Mouse (Mus musculus): Measurements from ENCODE around the gene Znrf4.

The Znrf4 gene

DNA sequence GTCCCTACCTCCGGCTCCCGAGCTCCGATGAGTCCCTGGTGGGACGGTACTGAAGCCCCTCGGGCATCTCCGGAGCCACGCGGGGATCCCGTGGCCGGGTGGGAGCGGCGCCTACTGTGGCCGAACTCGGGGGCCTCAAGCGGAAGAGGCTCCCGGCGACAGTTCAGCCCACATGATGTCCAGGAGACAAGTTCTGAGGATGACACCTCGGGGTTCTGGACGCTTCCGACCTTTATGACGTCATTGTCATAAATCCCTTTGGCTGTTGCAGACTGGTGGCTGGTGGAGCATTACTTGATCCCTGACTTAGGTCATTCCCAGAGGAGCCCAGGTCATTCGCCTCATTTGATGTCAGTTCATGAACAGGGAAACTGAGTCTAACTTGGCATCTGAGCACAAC is at the start of gene Znrf4:
Znrf4 (minus strand) TSS at position 122 of the 400 bp plus-strand sequence.
- DNase-seq (ENCODE audit: low read depth, low spot score), result no peak

DNA sequence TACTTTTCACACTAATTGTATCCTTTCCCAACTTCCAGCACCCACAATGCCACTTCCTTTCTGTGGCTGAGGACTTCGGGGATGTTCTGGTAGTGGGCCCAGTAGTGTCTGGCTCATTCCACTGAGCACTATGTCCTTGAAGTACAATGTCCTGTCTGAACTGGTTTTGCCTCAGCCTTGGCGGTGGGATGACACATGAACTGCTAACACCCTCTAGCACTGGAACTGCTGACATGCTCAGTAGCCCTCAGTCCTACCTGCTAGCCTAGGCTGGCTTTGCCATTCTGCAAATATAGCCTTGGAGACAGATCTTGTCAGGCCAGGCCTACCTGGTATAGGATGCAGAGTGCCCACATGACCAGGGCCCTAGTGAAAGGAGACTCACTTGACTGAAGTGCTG is 49.6 kb upstream of the Znrf4 start:
- no peak for DNase-seq (ENCODE audit: low read depth, low spot score)

- DNase-seq (ENCODE audit: low read depth, low spot score), result no peak
Observed at GRCm38 (mm10) chr17:56560131-56560530, 47.9 kb upstream of the Znrf4 start.

- no peak for DNase-seq (ENCODE audit: low read depth, low spot score)
Observed at GRCm38 (mm10) chr17:56559386-56559785, 47.2 kb upstream of the Znrf4 start.

GRCm38 (mm10) chr17:56558448-56558847 is 46.2 kb upstream of the Znrf4 start:
- peak; percentile 63 for DNase-seq (ENCODE audit: low read depth, low spot score)

DNA sequence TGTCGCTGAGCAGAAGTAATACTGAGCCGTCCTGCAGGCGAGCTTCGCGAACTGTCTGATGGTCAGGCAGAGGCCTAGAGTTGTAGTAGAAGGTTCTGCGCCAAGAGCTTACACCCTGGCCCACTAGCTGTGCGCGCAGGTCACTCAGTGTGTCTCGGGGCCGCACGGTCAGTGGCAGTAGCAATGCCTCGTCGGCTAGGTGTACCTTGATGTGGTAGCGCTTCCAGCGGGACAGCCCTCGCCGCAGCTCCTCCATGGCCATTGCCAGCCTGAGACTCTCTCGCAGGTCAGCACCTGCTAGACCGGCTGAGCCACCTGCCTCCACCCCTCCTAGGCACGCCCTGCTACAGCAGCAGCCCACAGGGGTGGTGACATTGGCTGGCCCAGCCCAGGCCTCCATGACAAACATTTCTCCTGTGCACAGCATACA is 41.9 kb upstream of the Znrf4 start, which contains the start of gene Gm20219:
Gm20219 (minus strand) TSS at position 266 of the 430 bp plus-strand sequence.
- no peak for DNase-seq (ENCODE audit: low read depth, low spot score)

DNA sequence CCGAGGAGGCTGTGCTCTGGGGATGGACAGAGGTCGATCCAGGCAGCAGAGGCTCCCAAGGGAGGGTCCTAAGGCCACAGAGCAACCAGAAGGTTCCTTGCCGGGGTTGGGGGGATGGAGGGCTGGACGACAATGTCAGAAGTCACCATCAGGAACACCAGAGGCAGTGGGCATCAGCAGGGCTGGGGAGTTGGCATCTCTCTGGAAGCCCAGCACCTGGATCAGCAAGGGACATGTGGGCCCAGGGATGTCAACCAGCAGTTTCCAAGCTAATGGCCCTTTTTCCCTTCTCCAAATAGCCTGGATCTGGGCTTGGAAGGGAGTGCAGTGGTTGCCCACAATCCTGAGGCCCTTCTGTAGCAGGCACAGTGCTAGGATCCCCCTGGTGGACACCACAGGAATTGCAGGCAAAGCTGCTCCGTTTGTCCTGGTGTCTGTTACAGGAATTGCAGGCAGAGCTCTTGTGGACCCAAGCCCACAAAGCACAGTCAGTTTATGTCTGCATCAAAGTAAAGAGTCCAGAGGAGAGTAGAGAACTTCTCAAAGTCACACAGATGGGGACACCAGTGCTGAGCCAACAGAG is 40.6 kb upstream of the Znrf4 start:
- DNase-seq (ENCODE audit: low read depth, low spot score), result peak; percentile 89

DNA sequence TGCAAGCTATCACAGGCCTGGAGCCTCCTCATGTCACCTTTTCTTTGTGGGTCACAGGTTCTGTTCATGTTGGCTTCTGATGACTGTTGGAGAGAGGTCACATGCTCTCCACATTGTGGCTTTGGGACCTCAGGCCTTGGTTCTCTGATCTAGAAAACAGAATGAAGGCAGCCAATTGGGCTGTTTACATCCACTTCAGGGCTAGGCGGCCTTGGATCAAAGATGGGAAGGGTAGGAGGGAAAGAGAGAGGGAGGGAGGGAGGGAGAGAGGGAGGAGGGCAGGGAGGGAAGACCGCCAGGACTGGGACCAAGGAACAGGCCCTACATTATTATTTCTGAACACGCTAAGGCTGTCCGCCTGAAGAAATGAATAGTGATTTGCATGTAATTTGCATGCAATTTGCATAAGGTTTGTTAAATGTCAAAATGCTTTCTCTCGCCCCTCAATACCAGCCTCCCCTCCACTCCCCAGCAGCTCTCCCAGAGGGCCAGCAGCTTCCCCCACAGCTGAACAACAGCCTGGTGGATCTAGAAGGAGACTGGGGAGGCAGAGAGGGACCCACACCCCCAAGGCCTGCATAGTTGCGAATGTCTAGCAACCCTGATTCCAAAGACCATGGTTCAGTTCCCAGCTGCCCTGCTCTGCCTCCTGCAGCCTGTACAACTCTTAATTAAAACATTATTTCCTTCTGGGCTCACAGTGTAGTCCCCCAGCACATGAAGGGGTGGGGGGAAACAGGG is 39.8 kb upstream of the Znrf4 start:
- no peak for DNase-seq (ENCODE audit: low read depth, low spot score)

GRCm38 (mm10) chr17:56550784-56551475 is 38.7 kb upstream of the Znrf4 start:
- no peak for DNase-seq (ENCODE audit: low read depth, low spot score)

DNA sequence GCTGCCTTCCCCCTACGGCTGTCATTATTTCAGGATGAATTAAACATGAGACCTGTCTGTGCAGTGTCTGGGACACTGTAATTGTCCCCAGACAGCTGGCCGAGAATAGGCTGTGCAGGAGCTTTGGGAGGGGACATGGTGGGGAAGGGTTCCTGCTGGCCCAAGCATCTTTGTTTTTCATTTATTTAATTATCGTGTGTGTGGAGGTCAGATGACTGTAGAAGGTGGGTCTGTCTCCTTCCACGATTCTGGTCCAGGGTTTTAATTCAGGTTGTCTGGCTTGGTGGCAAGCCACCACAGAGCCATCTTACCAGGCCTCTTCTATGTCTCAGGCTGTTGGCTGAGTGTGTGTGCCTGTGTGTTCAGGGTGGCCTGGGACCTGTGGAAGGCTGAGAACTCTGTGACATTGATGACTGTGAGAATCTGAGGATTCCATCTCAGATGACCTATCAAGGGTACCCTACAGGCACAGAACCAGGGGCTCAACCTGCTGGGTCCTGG is 36.4 kb upstream of the Znrf4 start:
- no peak for DNase-seq (ENCODE audit: low read depth, low spot score)

GRCm38 (mm10) chr17:56547846-56548604 is 35.8 kb upstream of the Znrf4 start:
- peak; percentile 44 for DNase-seq (ENCODE audit: low read depth, low spot score)

GRCm38 (mm10) chr17:56547116-56547845 is 35.0 kb upstream of the Znrf4 start:
- DNase-seq (ENCODE audit: low read depth, low spot score), result no peak

DNA sequence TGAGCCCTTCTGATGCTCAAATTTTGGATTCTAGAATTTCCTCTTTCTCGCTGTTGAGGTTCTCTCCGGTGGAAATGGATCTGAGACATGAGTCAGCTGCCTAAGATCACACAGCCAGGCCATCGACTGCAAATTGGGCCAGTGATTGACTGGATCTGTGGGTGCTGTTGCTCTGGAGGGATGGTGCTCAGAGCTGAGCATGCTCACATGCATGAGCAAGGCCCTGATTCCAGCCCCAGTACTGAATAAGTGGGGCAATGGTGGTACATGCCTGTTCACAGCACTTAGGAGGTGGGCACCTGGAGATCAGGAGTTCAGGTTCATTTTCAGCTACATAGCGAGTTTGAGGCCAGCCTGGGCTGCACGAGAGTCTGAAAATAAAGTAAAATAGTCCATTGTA is 34.3 kb upstream of the Znrf4 start:
- DNase-seq (ENCODE audit: low read depth, low spot score), result no peak

GRCm38 (mm10) chr17:56545945-56546344 is 33.7 kb upstream of the Znrf4 start:
- DNase-seq (ENCODE audit: low read depth, low spot score), result no peak

DNA sequence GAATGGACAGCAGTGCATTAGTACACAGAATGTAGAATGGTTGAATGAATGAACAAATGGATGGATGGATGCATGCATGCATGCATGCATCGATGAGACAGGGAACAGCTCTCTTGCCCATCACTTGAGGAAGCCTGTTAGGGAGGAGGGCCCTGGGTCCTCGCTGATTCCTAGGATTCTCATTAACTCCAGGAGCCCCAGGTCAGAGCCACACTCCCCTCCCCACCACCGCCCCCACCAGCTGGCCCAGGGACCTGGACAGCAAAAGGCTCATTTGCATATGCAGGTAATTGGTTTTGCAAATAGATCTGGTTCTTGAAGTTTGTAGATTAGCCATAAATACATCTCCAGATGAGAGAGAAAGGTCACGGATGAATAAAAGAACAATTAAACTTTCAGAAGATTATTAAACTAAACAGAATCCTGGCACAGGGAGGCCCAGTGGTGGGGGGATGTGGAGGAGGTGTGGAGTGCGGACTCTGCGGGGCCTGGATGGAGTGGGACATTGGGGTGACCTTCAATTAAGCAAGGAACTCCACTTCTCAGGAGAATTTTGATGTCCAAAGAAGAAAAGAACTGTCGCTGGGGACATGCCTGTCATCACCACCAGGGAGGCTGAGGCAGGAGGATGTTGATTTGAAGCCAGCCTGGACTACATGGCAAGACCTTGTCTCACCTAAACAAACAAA is 32.6 kb upstream of the Znrf4 start:
- no peak for DNase-seq (ENCODE audit: low read depth, low spot score)

- DNase-seq (ENCODE audit: low read depth, low spot score), result no peak
Observed at GRCm38 (mm10) chr17:56543684-56544224, 31.5 kb upstream of the Znrf4 start.

- DNase-seq (ENCODE audit: low read depth, low spot score), result no peak
Observed at GRCm38 (mm10) chr17:56542736-56543135, 30.5 kb upstream of the Znrf4 start.

DNA sequence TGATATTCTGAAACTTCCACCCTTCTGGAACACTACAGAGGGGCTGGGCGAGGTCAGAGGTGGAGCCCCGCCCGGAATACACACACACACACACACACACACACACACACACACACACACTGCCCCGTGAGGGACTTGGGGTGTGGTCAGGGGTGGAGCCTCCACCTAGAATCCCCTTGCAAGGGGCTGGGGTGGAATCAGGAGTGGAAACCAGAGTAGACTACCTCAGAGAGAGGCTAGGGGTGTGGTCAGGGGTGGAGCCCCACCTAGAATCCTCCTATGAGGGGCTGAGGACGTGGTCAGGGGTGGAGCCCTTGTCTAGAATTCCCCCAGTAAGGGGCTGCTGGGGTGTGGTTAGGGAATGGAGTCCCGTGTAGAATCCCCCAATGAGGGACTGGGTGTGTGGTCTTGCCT is 28.3 kb upstream of the Znrf4 start:
- peak; percentile 88 for DNase-seq (ENCODE audit: low read depth, low spot score)

GRCm38 (mm10) chr17:56537912-56538311 is 25.7 kb upstream of the Znrf4 start:
- DNase-seq (ENCODE audit: low read depth, low spot score), result no peak

- DNase-seq (ENCODE audit: low read depth, low spot score), result no peak
Observed at GRCm38 (mm10) chr17:56536874-56537273, 24.6 kb upstream of the Znrf4 start.
